Mouse (Mus musculus): ENCODE results near the gene Tas1r1.

DNA sequence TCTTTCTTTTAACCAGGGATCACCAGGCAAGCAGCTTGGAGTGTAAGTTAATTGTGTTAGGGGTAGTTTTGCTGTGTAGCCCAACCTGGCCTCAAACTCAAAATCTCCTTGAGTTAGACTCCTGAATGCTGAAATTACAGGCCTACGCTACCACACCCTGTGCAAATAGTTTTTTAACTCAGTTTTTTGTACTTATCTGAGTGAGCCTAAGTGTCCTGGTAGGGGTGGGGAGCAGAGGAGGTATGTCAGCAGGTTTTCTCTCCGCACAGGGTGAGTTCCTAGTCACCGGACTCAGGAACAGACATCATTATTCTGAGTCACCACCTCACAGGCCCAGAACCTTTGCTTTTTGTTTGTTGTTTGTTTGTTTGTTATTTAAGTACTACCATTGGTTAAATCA is 36.3 kb downstream of the Tas1r1 start:
- no peak for TF ChIP-seq CTCF (IDR thresholded peaks at IDR 0.05; ENCODE audit: control insufficient read depth, insufficient read depth, insufficient read length)
- no peak for TF ChIP-seq USF1 (IDR thresholded peaks at IDR 0.05; ENCODE audit: low read depth)
- no peak for TF ChIP-seq MYOG (IDR thresholded peaks at IDR 0.05; ENCODE audit: control insufficient read depth, extremely low read depth, insufficient read length)
